Mouse (Mus musculus) embryo, embryonic 10 days (tissue): Measurements from ENCODE around the gene Osbpl6.

ENCODE experiments used
- DNase-seq: peaks from one replicate; pipeline ENCODE4 v3.0.0-alpha.2; 2015; ENCODE audit warnings: low spot score

Gene Osbpl6

GRCm38 (mm10) chr2:76648666-76649141 lies 242.4 kb downstream of the Osbpl6 start:
- peak; percentile 29 for DNase-seq
